In the genomic region with DNA sequence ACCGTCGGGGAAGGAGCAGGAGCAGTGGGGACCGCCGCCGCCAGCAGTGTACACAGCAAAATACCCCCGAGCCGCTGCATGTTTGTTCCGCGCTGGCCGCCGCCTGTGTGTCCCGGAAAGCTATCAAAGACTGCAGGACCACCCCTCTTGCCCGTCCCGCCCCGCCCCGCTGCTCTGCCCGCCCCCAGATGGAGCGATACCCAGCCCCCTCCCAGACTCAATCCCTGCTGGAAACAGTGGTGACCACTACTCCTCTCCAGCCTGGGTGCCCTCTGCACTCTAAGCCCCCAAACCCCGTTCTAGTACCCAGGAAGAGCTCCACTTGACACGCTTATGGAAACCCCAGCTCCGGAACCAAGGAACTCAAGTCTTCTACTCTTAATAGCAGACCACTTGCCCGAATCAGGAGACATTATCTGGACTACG, we compare ENCODE assay signal across 8 mouse cellular contexts. TPM values are rescaled to one million over a fixed set of nuclear protein-coding genes. Genes with fewer than 3 reads are reported as not detected.
DNase-seq lines count a peak whose midpoint lies in the region; ATAC-seq and TF ChIP-seq lines count a peak whose summit lies in the region.

No protein-coding gene starts in this region.

- peak overlapping the region; percentile 15; the same call in 1 of the 2 replicates for H3K27ac ChIP-seq in forebrain, postnatal 0 days (ENCODE audit: low read depth, low read length)
- H3K27ac ChIP-seq in limb, embryonic 11.5 days (replicated peaks; ENCODE audit: low read depth, low read length) = no peak overlapping the region

- intact Hi-C loops in gastrocnemius, postnatal 36 days (cut with DNase I) = no loop called here

- H3K4me1 ChIP-seq in forebrain, postnatal 0 days (ENCODE audit: insufficient read depth) = peaks cover 9% of the 10 kb centered on the region
- H3K4me1 ChIP-seq in limb, embryonic 11.5 days (ENCODE audit: control insufficient read depth, insufficient read depth, low read length) = 0 out of 2 replicates have a peak, but pooled peaks cover 2% of the 10 kb centered on the region

- H3K9ac ChIP-seq in forebrain, postnatal 0 days = peak overlapping the region; percentile 58
- peak overlapping the region; percentile 66 for H3K9ac ChIP-seq in limb, embryonic 11.5 days (ENCODE audit: low read length)

- peak; percentile 61 for ATAC-seq in forebrain, postnatal 0 days
- ATAC-seq in limb, embryonic 11.5 days (ENCODE audit: insufficient number of reproducible peaks, low FRiP score, low TSS enrichment, low read depth) = peak; percentile 65
- no peak for ATAC-seq in erythroblast, adult 5-6 weeks (replicated peaks; ENCODE audit: low FRiP score, poor library complexity, severe bottlenecking)

- H3K9me3 ChIP-seq in forebrain, postnatal 0 days (ENCODE audit: low read length) = no peaks in the 10 kb centered on the region
- no peaks in the 10 kb centered on the region for H3K9me3 ChIP-seq in limb, embryonic 11.5 days (ENCODE audit: control insufficient read depth, low read length)

- peak overlapping the region; percentile 47 for H3K4me3 ChIP-seq in forebrain, postnatal 0 days (ENCODE audit: low read depth, low read length)
- H3K4me3 ChIP-seq in limb, embryonic 11.5 days (ENCODE audit: low read depth, low read length) = peak overlapping the region; percentile 47

- H3K36me3 ChIP-seq in forebrain, postnatal 0 days (ENCODE audit: insufficient read depth) = no peaks in the 10 kb centered on the region
- no peaks in the 10 kb centered on the region for H3K36me3 ChIP-seq in limb, embryonic 11.5 days (ENCODE audit: control insufficient read depth, insufficient read depth, low read length)

- H3K27me3 ChIP-seq in forebrain, postnatal 0 days (ENCODE audit: insufficient read depth, low read length) = no peaks in the 10 kb centered on the region
- 0 out of 2 replicates have a peak, but pooled peaks cover 2% of the 10 kb centered on the region for H3K27me3 ChIP-seq in limb, embryonic 11.5 days (ENCODE audit: control insufficient read depth, insufficient read depth, low read length)

- 7% methylated on average over 23 of the region's 23 CpGs for WGBS in forebrain, postnatal 0 days
- under 1% methylated on average over 23 of the region's 23 CpGs for WGBS in limb, embryonic 11.5 days

- TF ChIP-seq CTCF in forebrain, postnatal 0 days (IDR thresholded peaks at IDR 0.05; ENCODE audit: low read depth) = no peak

- H3K4me2 ChIP-seq in forebrain, postnatal 0 days (ENCODE audit: low read depth) = peak overlapping the region; percentile 63
- peak overlapping the region; percentile 58 for H3K4me2 ChIP-seq in limb, embryonic 11.5 days (ENCODE audit: low read depth, severe bottlenecking)

- peak; percentile 35 for DNase-seq in gastrocnemius, postnatal 10 days
- no peak for DNase-seq in gastrocnemius, postnatal 36 days
- peak; percentile 52 for DNase-seq in MN1 (ENCODE audit: low spot score)
- DNase-seq in forebrain, postnatal 0 days = peak; percentile 42
- DNase-seq in limb, embryonic 11.5 days (ENCODE audit: low spot score) = peak; percentile 74
- peak; percentile 70 for DNase-seq in neural tube, embryonic 10.5 days (ENCODE audit: extremely low spot score, low spot score)
- no peak for DNase-seq in frontal cortex, postnatal 14 days (ENCODE audit: low spot score in 2 of 2)

RNA-seq across cellular contexts. Expression of gene Dkk3, which starts 0.5 kb away (rescaled TPM):
- 10 to 100 TPM; 10.9 to 13.7 TPM for total RNA-seq in gastrocnemius, postnatal 10 days (2021)
- 1 to 10 TPM; 1.6 to 2.5 TPM for total RNA-seq in gastrocnemius, postnatal 36 days (2021)
- total RNA-seq in forebrain, postnatal 0 days (2014; rRNA removed) = 50.8 and 53.8 TPM in 2 replicates
- 48.1 and 49.9 TPM in 2 replicates for polyA plus RNA-seq in forebrain, postnatal 0 days (2015; fragmentation: Nextera tagmentation; extraction: Ambion mirVana)
- polyA plus RNA-seq in limb, embryonic 11.5 days (2014; fragmentation: Nextera tagmentation; extraction: Ambion mirVana) = 7.1 and 8.3 TPM in 2 replicates
- not detected in 2 replicates for total RNA-seq in erythroblast, adult 5-6 weeks (2015; ENCODE audit: low replicate concordance)
- total RNA-seq in erythroblast, adult 5-6 weeks (2017; ENCODE audit: low replicate concordance) = not detected in 2 replicates

Comparison
In these comparisons a context has a peak if more than half of its experiments do, and no peak if none do; other contexts are left out.
1. DNase-seq: peak in gastrocnemius, postnatal 10 days (single experiment), MN1 (single experiment), forebrain, postnatal 0 days (single experiment), limb, embryonic 11.5 days (single experiment) and neural tube, embryonic 10.5 days (single experiment); none in gastrocnemius, postnatal 36 days (0 of 2) and frontal cortex, postnatal 14 days (0 of 2).